Mouse (Mus musculus) embryonic facial prominence, embryonic 14.5 days (tissue): ENCODE data around the gene Crp. TPM values are rescaled to one million over a fixed set of nuclear protein-coding genes. Genes with fewer than 3 reads are reported as not detected.

Experiments used
- ATAC-seq: fragments of 200-750 bp; cut with Nextera tagmentation; 2 replicates; pipeline ENCODE4 v1.8.0; 2017; ENCODE audit warnings: low read depth, moderate number of reproducible peaks, moderate TSS enrichment
- DNase-seq: peaks from one replicate; pipeline ENCODE4 v3.0.0-alpha.2; 2015; ENCODE audit warnings: low spot score
- H3K27ac ChIP-seq: fragments of 300-500 bp; sonication (generic); replicated peaks from 2 replicates; pipeline ENCODE4 v1.5.1; 2014; ENCODE audit warnings: low read depth, mild to moderate bottlenecking, low read length, moderate library complexity
- H3K27me3 ChIP-seq: fragments of 300-500 bp; sonication (generic); replicated peaks from 2 replicates; pipeline ENCODE4 v1.6.1; 2014; ENCODE audit warnings: low read length; ENCODE audit not compliant: control insufficient read depth, insufficient read depth
- H3K36me3 ChIP-seq: fragments of 300-500 bp; sonication (generic); 2 replicates; pipeline ENCODE4 v1.6.1; 2014; ENCODE audit warnings: low read length, mixed read lengths; ENCODE audit not compliant: control insufficient read depth, insufficient read depth
- H3K4me1 ChIP-seq: fragments of 300-500 bp; sonication (generic); 2 replicates; pipeline ENCODE4 v1.6.1; 2014; ENCODE audit warnings: antibody characterized with exemption, low read length; ENCODE audit not compliant: control insufficient read depth, insufficient read depth
- H3K4me2 ChIP-seq: fragments of 300-500 bp; sonication (generic); 2 replicates; pipeline ENCODE4 v1.6.1; 2014; ENCODE audit warnings: low read depth, mild to moderate bottlenecking, low read length, moderate library complexity, mixed read lengths
- H3K4me3 ChIP-seq: fragments of 300-500 bp; sonication (generic); 2 replicates; pipeline ENCODE4 v1.5.1; 2014; ENCODE audit warnings: low read depth, mild to moderate bottlenecking, low read length
- H3K9ac ChIP-seq: fragments of 300-500 bp; sonication (generic); 2 replicates; pipeline ENCODE4 v1.6.1; 2014; ENCODE audit warnings: low read depth, mild to moderate bottlenecking, low read length, moderate library complexity, mixed read lengths
- H3K9me3 ChIP-seq: fragments of 300-500 bp; sonication (generic); 2 replicates; pipeline ENCODE4 v1.6.1; 2016; ENCODE audit warnings: low read length; ENCODE audit not compliant: control insufficient read depth
- WGBS: fragments of 180-500 bp; shearing (Covaris S2); extraction: QIAGEN DNeasy Blood & Tissue Kit; methylation state at CpG from one replicate; pipeline ENCODE4 v1.1.7; 2014; 5-methylcytosine and 5-hydroxymethylcytosine counted together
- polyA plus RNA-seq: library from polyadenylated mRNA; unstranded; fragments of >200 nt; fragmentation: Nextera tagmentation; extraction: Ambion mirVana; gene quantifications from 2 replicates; pipeline ENCODE4 v1.2.1, GENCODE M21; 2014

Crp gene
- polyA plus RNA-seq: not detected in 2 replicates

- Histone ChIP-seq H3K9ac (no peak within 1 kb of the TSS), H3K4me2 (no peak within 1 kb of the TSS), H3K36me3 (no peaks in the 10 kb centered on the region), H3K27me3 (no peaks in the 10 kb centered on the region), H3K4me1 (no peaks in the 10 kb centered on the region), H3K27ac (no peak within 1 kb of the TSS), H3K9me3 (no peaks in the 10 kb centered on the region), H3K4me3 (no peak within 1 kb of the TSS)
- 84% methylated on average over 4 of the region's 4 CpGs for WGBS
- ATAC-seq (no peak), DNase-seq (no peak)
These were observed at the start of gene Crp for GRCm38 (mm10) chr1:172697844-172698243. TSS of gene Crp (plus strand) at chr1:172698055.

DNA sequence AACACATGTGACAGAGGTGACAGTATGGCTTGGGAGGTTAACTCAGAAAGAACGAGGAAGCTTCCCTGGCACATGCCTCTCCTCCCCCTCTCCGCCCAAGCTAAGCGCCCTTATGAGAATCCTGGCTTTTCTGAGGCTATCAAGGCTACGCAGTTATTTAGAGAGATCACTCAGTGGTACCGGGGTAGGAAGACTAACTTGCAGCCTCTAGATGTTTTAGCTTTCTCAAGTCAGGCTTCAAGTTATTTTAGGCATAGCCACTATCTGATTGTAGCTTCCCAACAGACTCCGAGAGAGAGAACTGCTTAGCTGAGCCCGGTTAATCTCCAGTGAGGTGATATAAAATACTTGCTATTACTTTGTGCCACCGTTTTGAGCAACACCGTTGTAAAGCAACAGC lies 48.5 kb upstream of the Crp start:
- no peak for DNase-seq
- 83% methylated on average over 9 of the region's 9 CpGs for WGBS

DNA sequence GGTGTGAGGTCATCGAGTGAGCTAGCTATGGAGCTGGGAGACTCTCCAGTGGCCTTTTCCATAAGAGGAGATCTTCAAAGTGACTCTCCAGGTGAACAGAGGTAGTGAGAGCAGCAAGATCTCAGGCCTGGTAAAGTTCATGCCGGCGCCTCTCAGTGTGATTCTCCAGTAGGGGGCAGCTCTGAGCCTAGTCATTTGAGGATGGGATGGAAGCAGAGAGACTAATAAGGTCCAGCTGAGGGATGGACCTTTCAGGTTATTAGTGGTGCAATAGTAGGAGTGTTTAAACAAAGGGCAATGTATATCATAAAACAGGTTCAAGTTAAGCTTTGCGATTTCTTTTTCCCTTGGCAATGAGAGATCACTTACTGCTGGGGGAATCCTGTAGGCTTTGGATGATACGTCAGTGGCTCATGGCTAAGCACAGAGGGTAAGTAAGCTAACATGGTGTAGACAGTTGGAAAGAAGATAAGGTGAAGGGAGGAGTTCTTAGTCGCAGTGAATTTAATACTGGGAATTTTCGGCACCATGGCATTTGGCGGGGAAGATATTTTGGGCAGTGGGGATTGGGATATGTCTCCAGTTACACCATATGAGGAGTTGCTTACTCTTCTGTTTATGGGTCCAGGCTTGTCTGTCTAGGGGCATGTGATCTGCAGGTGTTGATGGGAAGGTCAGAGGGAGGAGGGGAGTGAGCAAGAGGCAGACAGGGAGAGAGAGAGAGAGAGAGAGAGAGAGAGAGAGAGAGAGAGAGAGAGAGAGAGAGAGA lies 47.2 kb upstream of the Crp start:
- H3K4me3 ChIP-seq: no peak overlapping the region
- no peaks in the 10 kb centered on the region for H3K4me1 ChIP-seq
- H3K4me2 ChIP-seq: no peak overlapping the region
- H3K9me3 ChIP-seq: no peaks in the 10 kb centered on the region
- no peak for ATAC-seq
- WGBS: 50% methylated on average over 8 of the region's 8 CpGs
- no peaks in the 10 kb centered on the region for H3K36me3 ChIP-seq
- no peak overlapping the region for H3K9ac ChIP-seq
- no peaks in the 10 kb centered on the region for H3K27me3 ChIP-seq
- H3K27ac ChIP-seq: no peak overlapping the region
- DNase-seq: no peak

More for the DNA sequence above, 48.5 kb upstream of the Crp start:
- H3K27ac ChIP-seq: no peak overlapping the region
- no peaks in the 10 kb centered on the region for H3K9me3 ChIP-seq
- H3K4me2 ChIP-seq: no peak overlapping the region
- ATAC-seq: no peak
- H3K9ac ChIP-seq: no peak overlapping the region
- H3K36me3 ChIP-seq: no peaks in the 10 kb centered on the region
- H3K4me3 ChIP-seq: no peak overlapping the region
- no peaks in the 10 kb centered on the region for H3K4me1 ChIP-seq
- H3K27me3 ChIP-seq: no peaks in the 10 kb centered on the region

DNA sequence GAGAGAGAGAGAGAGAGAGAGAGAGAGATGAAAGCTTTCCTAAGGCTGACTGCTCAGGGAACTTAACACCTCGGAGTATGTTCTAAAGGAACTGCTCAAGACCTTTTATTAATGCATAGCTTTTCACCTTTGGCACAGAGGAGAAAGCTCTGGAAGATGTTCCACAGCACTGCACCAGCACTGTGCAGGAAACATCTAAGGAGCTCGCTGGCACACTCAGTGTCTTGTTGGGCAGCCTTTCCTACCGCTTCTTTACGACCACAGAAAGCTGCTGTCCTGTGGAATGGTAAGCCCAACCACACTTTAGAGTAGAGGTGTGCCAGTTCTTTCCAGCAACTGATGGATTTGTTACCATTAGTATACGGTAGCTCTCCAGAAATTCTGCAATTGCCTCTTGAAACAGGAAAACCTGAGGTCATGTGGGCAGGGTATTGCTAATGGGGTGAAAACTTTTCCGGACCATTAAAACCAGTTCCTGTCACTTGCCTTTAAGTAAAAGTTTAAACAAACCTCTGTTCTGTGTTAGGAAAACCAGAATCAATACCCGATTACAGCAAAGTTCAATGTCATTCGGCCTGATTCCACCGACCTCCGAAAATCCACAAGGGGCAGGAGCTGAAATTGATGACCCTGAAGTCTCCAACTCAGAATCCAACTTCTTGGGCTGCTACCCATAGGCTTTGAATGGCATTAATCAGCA lies 46.4 kb upstream of the Crp start:
- H3K9ac ChIP-seq: no peak overlapping the region
- WGBS: 72% methylated on average over 10 of the region's 10 CpGs
- no peak for DNase-seq

GRCm38 (mm10) chr1:172652040-172652662 lies 45.7 kb upstream of the Crp start:
- DNase-seq (no peak), ATAC-seq (no peak)
- Histone ChIP-seq H3K4me1 (no peaks in the 10 kb centered on the region), H3K9ac (no peak overlapping the region), H3K4me3 (no peak overlapping the region), H3K4me2 (no peak overlapping the region), H3K36me3 (no peaks in the 10 kb centered on the region), H3K27ac (no peak overlapping the region), H3K9me3 (no peaks in the 10 kb centered on the region), H3K27me3 (no peaks in the 10 kb centered on the region)
- 75% methylated on average over 18 of the region's 18 CpGs for WGBS

More for the DNA sequence above, 46.4 kb upstream of the Crp start:
- Histone ChIP-seq H3K4me3 (no peak overlapping the region), H3K27ac (no peak overlapping the region), H3K4me1 (no peaks in the 10 kb centered on the region), H3K27me3 (no peaks in the 10 kb centered on the region), H3K9me3 (no peaks in the 10 kb centered on the region), H3K36me3 (no peaks in the 10 kb centered on the region), H3K4me2 (no peak overlapping the region)
- no peak for ATAC-seq

GRCm38 (mm10) chr1:172653900-172654299 lies 44.0 kb upstream of the Crp start:
- Histone ChIP-seq H3K27me3 (no peaks in the 10 kb centered on the region), H3K4me1 (no peaks in the 10 kb centered on the region), H3K27ac (no peak overlapping the region), H3K9me3 (no peaks in the 10 kb centered on the region), H3K9ac (no peak overlapping the region), H3K36me3 (no peaks in the 10 kb centered on the region), H3K4me2 (no peak overlapping the region), H3K4me3 (no peak overlapping the region)
- WGBS: 61% methylated on average over 6 of the region's 6 CpGs
- DNase-seq (no peak), ATAC-seq (no peak)

DNA sequence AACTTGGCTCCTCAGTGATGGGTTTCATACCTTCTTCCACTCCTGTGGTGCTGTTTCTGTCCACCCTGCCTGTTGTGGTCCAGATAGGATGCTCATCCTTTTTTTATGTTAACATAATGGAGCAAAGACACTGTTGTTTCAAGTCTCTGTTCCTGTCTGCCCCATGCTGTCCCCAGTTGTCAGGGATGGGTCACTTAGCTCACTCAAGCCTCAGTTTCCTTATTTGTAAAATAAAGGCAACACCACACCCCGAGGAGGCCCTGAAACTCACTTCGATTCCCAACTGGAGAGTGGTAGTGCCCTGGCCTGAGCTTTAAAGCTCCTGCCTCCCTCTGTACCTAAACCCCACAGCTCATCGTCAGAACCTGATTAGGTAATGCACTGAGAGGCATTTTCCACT lies 40.6 kb upstream of the Crp start:
- Histone ChIP-seq H3K9ac (no peak overlapping the region), H3K9me3 (no peaks in the 10 kb centered on the region), H3K4me3 (no peak overlapping the region), H3K36me3 (no peaks in the 10 kb centered on the region), H3K4me2 (no peak overlapping the region), H3K4me1 (no peaks in the 10 kb centered on the region), H3K27me3 (no peaks in the 10 kb centered on the region), H3K27ac (no peak overlapping the region)
- ATAC-seq: no peak
- no peak for DNase-seq
- 62% methylated on average over 3 of the region's 3 CpGs for WGBS

GRCm38 (mm10) chr1:172659688-172660087 lies 38.2 kb upstream of the Crp start:
- Histone ChIP-seq H3K4me2 (no peak overlapping the region), H3K36me3 (no peaks in the 10 kb centered on the region), H3K9me3 (no peaks in the 10 kb centered on the region), H3K4me3 (no peak overlapping the region), H3K27ac (no peak overlapping the region), H3K27me3 (no peaks in the 10 kb centered on the region), H3K9ac (no peak overlapping the region), H3K4me1 (no peaks in the 10 kb centered on the region)
- DNase-seq (no peak), ATAC-seq (no peak)
- 81% methylated on average over 8 of the region's 8 CpGs for WGBS
